29 mouse cellular contexts compared by ENCODE assay signal in the genomic region with DNA sequence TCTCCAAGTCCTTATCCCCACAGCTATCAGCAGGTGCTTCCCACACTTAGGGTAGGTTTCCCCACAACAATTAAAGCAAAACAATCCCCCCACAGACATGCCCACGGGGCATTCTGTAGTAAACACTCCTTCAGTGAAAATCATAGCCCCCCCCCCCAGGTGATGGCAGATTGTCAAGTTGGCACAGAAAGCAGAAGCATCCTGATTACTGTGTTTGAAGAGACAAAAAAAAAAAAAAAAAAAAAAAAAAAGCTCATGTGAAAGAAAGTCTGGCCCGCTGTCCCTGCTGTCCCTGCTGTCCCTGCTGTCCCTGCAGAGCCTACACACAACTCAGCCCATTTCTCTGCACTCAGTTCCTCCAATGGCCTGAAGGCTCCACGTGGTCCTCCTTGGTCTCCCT. TPM values are rescaled to one million over a fixed set of nuclear protein-coding genes. Genes with fewer than 3 reads are reported as not detected.
DNase-seq lines count a peak whose midpoint lies in the region; TF ChIP-seq lines count a peak whose summit lies in the region.
"Had no signal": no experiment of that assay in that cellular context is flagged by ENCODE, and none has a peak within 500 bp of the region (broad histone marks: within the 10 kb centered on the region; RNA-seq: fewer than 3 reads in every experiment).

No protein-coding gene starts in this region.

- no peaks in the 10 kb centered on the region for H3K79me2 ChIP-seq in MEL (ENCODE audit: control insufficient read depth, insufficient read depth, low read length, poor library complexity)

- TF ChIP-seq RAD21 in MEL (IDR thresholded peaks at IDR 0.05; ENCODE audit: low read depth, low read length), result no peak

- no peaks in the 10 kb centered on the region for H3K27me3 ChIP-seq in cerebellum, adult 2 months (ENCODE audit: control insufficient read depth, insufficient read depth, low read length)
- no peaks in the 10 kb centered on the region for H3K27me3 ChIP-seq in MEL (ENCODE audit: control insufficient read depth in 1 of 2, insufficient read depth in 2 of 2, low read length in 2 of 2)

- H3K4me3 ChIP-seq in cerebellum, adult 2 months (replicated peaks; ENCODE audit: insufficient read depth, low read depth, low read length), result no peak overlapping the region
- no peak overlapping the region for H3K4me3 ChIP-seq in MEL (ENCODE audit: control insufficient read depth in 1 of 2, insufficient read depth in 1 of 2, low read depth in 2 of 2, low read length in 2 of 2)
- H3K4me3 ChIP-seq: embryonic facial prominence, embryonic 13.5 days; embryonic facial prominence, embryonic 15.5 days; erythroblast, embryonic 14.5 days; forebrain, embryonic 10.5 days; forebrain, embryonic 12.5 days had no signal

- no peak for TF ChIP-seq EP300 in MEL (IDR thresholded peaks at IDR 0.05; ENCODE audit: low read depth in 1 of 2, low read length in 2 of 2)

- no peaks in the 10 kb centered on the region for H3K4me1 ChIP-seq in cerebellum, adult 2 months (ENCODE audit: control insufficient read depth, insufficient read depth, low read length)
- H3K4me1 ChIP-seq in MEL (ENCODE audit: control insufficient read depth in 1 of 2, insufficient read depth in 2 of 2, low read length in 2 of 2), result peaks cover 3 to 6% of the 10 kb centered on the region in 2 experiments; a peak in 3 of 4 replicates
- H3K4me1 ChIP-seq: embryonic facial prominence, embryonic 15.5 days had no signal

- intact Hi-C loops in left cerebral cortex, postnatal 4 days (cut with DNase I), result no loop called here

- TF ChIP-seq CTCF in cerebellum, adult 2 months (IDR thresholded peaks at IDR 0.05; ENCODE audit: borderline replicate concordance, insufficient read depth, low read depth, low read length), result no peak
- no peak for TF ChIP-seq CTCF in MEL (IDR thresholded peaks at IDR 0.05 in 2 of 3, conservative IDR thresholded peaks at IDR 0.05 in 1 of 3; ENCODE audit: control insufficient read depth in 1 of 3, insufficient read depth in 1 of 3, low read depth in 2 of 3, low read length in 3 of 3, poor library complexity in 1 of 3, severe bottlenecking in 1 of 3)

- no peak overlapping the region for H3K9ac ChIP-seq in MEL (ENCODE audit: control insufficient read depth, low read depth, low read length, poor library complexity, severe bottlenecking)
- H3K9ac ChIP-seq: embryonic facial prominence, embryonic 13.5 days; embryonic facial prominence, embryonic 15.5 days; forebrain, embryonic 12.5 days had no signal

- no peak for TF ChIP-seq POLR2A in cerebellum, adult 2 months (IDR thresholded peaks at IDR 0.05; ENCODE audit: borderline replicate concordance, insufficient read depth, low read length)
- TF ChIP-seq POLR2A in MEL (IDR thresholded peaks at IDR 0.05; ENCODE audit: control insufficient read depth in 1 of 2, insufficient read depth in 1 of 2, low read depth in 1 of 2, low read length in 2 of 2, poor library complexity in 1 of 2), result no peak

- 11% methylated on average over 3 of the region's 3 CpGs for WGBS in cerebellum, adult 2 months

- H3K36me3 ChIP-seq in MEL (ENCODE audit: control insufficient read depth in 1 of 2, insufficient read depth in 2 of 2, low read length in 2 of 2), result no peaks in the 10 kb centered on the region
- H3K36me3 ChIP-seq: embryonic facial prominence, embryonic 13.5 days; embryonic facial prominence, embryonic 15.5 days; forebrain, embryonic 10.5 days; forebrain, embryonic 12.5 days; G1E had no signal

- no peak overlapping the region for H3K27ac ChIP-seq in cerebellum, adult 2 months (ENCODE audit: insufficient read depth, low read length)
- H3K27ac ChIP-seq in MEL (ENCODE audit: control insufficient read depth, low read depth, low read length), result no peak overlapping the region
- H3K27ac ChIP-seq: embryonic facial prominence, embryonic 13.5 days; embryonic facial prominence, embryonic 15.5 days; forebrain, embryonic 10.5 days; forebrain, embryonic 12.5 days had no signal

- no peaks in the 10 kb centered on the region for H3K9me3 ChIP-seq in MEL (replicated peaks; ENCODE audit: insufficient read depth, low read length)
- H3K9me3 ChIP-seq: embryonic facial prominence, embryonic 13.5 days; embryonic facial prominence, embryonic 15.5 days; forebrain, embryonic 10.5 days; forebrain, embryonic 12.5 days; G1E had no signal

- peak; percentile 61 to 62 for DNase-seq in cerebellum, postnatal 10 days
- no peak for DNase-seq in cerebellum, adult 2 months
- peak; percentile 59 for DNase-seq in left cerebral cortex, postnatal 4 days
- DNase-seq in left cerebral cortex, adult 11 months (ENCODE audit: low spot score), result no peak
- no peak for DNase-seq in MEL (ENCODE audit: low read depth, low spot score)
- DNase-seq in thymus, postnatal 10 days (ENCODE audit: low spot score in 2 of 2), result no peak
- DNase-seq: adrenal gland, adult 2 months; adrenal gland, postnatal 10 days; adrenal gland, postnatal 25 days; B cell, adult 2 months; cerebellum, adult 11 months; cerebellum, adult 18-20 months; cerebellum, adult 9-10 months; cerebellum, postnatal 36 days; embryo, embryonic 11 days had no signal

TF ChIP-seq in MEL, 35 proteins besides CTCF, POLR2A, EP300 and RAD21:
- TF ChIP-seq ZNF384 (IDR thresholded peaks at IDR 0.05; ENCODE audit: low read depth, low read length) (peak; percentile 78), POLR2AphosphoS2 (IDR thresholded peaks at IDR 0.05; ENCODE audit: low read length) (no peak), HCFC1 (IDR thresholded peaks at IDR 0.05; ENCODE audit: low read depth, low read length) (no peak)

RNA-seq across cellular contexts. Expression of gene Allc, which starts 1.7 kb away (rescaled TPM):
- not detected in 2 replicates for polyA plus RNA-seq in cerebellum, adult 2 months (2012; rRNA removed)
- under 1 TPM; 0.54 to 0.66 TPM for total RNA-seq in left cerebral cortex, postnatal 4 days (2021)
- total RNA-seq in MEL (2012; rRNA removed), result 0.42 and 0.85 TPM in 2 replicates
- 1 to 10 TPM in 1 of 2 experiments, not detected in 1; 2.2 TPM for polyA plus RNA-seq in MEL (2012; ENCODE audit: insufficient read depth in 1 of 2, insufficient read length in 2 of 2, low read depth in 1 of 2, low replicate concordance in 2 of 2, missing spikeins in 1 of 2)
- total RNA-seq: adrenal gland, adult 2 months; adrenal gland, postnatal 10 days; adrenal gland, postnatal 25 days; adrenal gland, postnatal 4 days; CH12.LX; common myeloid progenitor, adult 5-6 weeks had no signal
- polyA plus RNA-seq: adrenal gland, adult 2 months; brain, embryonic 14.5 days; CD4-positive, CD25-positive, alpha-beta regulatory T cell, adult 4 months; embryonic facial prominence, embryonic 11.5 days; embryonic facial prominence, embryonic 13.5 days; embryonic facial prominence, embryonic 15.5 days; erythroblast, embryonic 14.5 days; forebrain, embryonic 10.5 days; forebrain, embryonic 12.5 days; forebrain, embryonic 14.5 days; G1E had no signal

RNA-seq across cellular contexts. Expression of gene Dcdc2c, which starts 31.8 kb away (rescaled TPM):
- not detected in 2 replicates for polyA plus RNA-seq in cerebellum, adult 2 months (2012; rRNA removed)
- under 1 TPM; 0.70 to 0.74 TPM for total RNA-seq in left cerebral cortex, postnatal 4 days (2021)
- total RNA-seq in MEL (2012; rRNA removed), result not detected in 2 replicates
- polyA plus RNA-seq in MEL (2012; ENCODE audit: insufficient read depth in 1 of 2, insufficient read length in 2 of 2, low read depth in 1 of 2, low replicate concordance in 2 of 2, missing spikeins in 1 of 2), result under 1 TPM in 1 of 2 experiments, not detected in 1; 0.06 TPM
- total RNA-seq: adrenal gland, postnatal 10 days; CH12.LX; common myeloid progenitor, adult 5-6 weeks had no signal
- polyA plus RNA-seq: adrenal gland, adult 2 months; CD4-positive, CD25-positive, alpha-beta regulatory T cell, adult 4 months; embryonic facial prominence, embryonic 11.5 days; forebrain, embryonic 14.5 days; forebrain, embryonic 16.5 days; G1E had no signal

RNA-seq across cellular contexts. Expression of gene Colec11, which starts 39.1 kb away (rescaled TPM):
- 0.79 and 1.0 TPM in 2 replicates for polyA plus RNA-seq in cerebellum, adult 2 months (2012; rRNA removed)
- total RNA-seq in left cerebral cortex, postnatal 4 days (2021), result under 1 TPM; 0.26 to 0.77 TPM
- total RNA-seq in MEL (2012; rRNA removed), result 0.23 and 0.54 TPM in 2 replicates
- under 1 TPM in 1 of 2 experiments, not detected in 1; 0.74 TPM for polyA plus RNA-seq in MEL (2012; ENCODE audit: insufficient read depth in 1 of 2, insufficient read length in 2 of 2, low read depth in 1 of 2, low replicate concordance in 2 of 2, missing spikeins in 1 of 2)
- total RNA-seq: CH12.LX; common myeloid progenitor, adult 5-6 weeks had no signal
- polyA plus RNA-seq: CD4-positive, CD25-positive, alpha-beta regulatory T cell, adult 4 months; embryonic facial prominence, embryonic 11.5 days; embryonic facial prominence, embryonic 13.5 days; erythroblast, embryonic 14.5 days; G1E had no signal

RNA-seq across cellular contexts. Expression of gene Rps7, which starts 51.7 kb away (rescaled TPM):
- polyA plus RNA-seq in cerebellum, adult 2 months (2012; rRNA removed), result 299 and 310 TPM in 2 replicates
- total RNA-seq in left cerebral cortex, postnatal 4 days (2021), result 100 to 1,000 TPM; 462 to 484 TPM
- 2,384 and 2,439 TPM in 2 replicates for total RNA-seq in MEL (2012; rRNA removed)
- 100 to 1,000 TPM; 300 to 476 TPM for polyA plus RNA-seq in MEL (2012; ENCODE audit: insufficient read depth in 1 of 2, insufficient read length in 2 of 2, low read depth in 1 of 2, low replicate concordance in 2 of 2, missing spikeins in 1 of 2)

Comparison
In these comparisons a context has a peak if more than half of its experiments do, and no peak if none do; other contexts are left out.
1. DNase-seq: peak in cerebellum, postnatal 10 days (2 of 2) and left cerebral cortex, postnatal 4 days (single experiment); none in cerebellum, adult 2 months (0 of 2), left cerebral cortex, adult 11 months (single experiment), MEL (single experiment) and thymus, postnatal 10 days (0 of 2).